Mouse (Mus musculus): ENCODE results near the gene Tmem165. TPM values are rescaled to one million over a fixed set of nuclear protein-coding genes. Genes with fewer than 3 reads are reported as not detected.

Tmem165 gene
- polyA plus RNA-seq, 1 experiment from 2014 or later: 107 TPM

DNA sequence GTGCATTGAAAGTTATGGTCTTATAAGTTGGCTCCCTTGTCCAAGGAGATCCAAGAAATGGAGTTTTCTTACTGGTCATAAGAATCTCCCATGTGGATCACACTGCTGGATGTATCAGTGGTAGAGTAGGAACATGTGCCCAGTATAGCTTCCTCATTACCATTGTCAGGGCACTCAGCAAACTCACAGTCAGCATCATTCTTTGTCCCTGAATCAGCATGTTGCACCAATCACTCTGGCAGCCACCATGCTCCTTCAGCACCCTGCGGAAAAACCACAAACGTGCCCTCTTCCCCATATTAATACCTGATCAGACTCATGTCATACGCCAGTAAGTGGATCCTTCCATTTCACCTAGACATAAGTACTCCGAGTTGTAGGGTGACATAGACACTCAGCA lies 8.6 kb upstream of the Tmem165 start:
- H3K27me3 ChIP-seq: no peaks in the 10 kb centered on the region
- ATAC-seq (ENCODE audit: insufficient number of reproducible peaks, insufficient read depth, low FRiP score, low TSS enrichment, low read depth): no peak
- no peaks in the 10 kb centered on the region for H3K9me3 ChIP-seq
- H3K9ac ChIP-seq: no peak overlapping the region
- H3K4me2 ChIP-seq: no peak overlapping the region
- H3K4me1 ChIP-seq: peaks cover 11% of the 10 kb centered on the region
- no peak overlapping the region for H3K4me3 ChIP-seq
- WGBS: 88% methylated on average over 4 of the region's 4 CpGs
- H3K36me3 ChIP-seq: no peaks in the 10 kb centered on the region
- no peak overlapping the region for H3K27ac ChIP-seq

DNA sequence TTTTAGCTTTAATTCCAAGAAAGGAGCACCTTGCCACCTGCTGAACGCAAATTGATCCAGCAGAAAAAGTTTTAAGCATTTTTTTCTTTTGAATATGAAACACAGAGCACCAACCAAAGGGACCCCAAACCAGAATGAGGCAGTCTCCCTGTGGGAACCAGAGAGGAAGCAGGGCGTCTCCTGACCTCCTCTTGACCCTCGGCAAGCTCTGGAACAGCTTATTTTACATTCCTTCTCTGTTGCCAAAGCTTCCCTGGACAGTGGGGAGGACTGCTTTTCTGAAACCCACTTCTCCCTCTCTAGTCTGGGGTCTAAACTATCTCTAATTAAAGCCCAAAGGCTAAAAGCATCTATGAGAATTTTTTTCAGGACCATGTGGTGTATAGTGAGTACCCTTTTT lies 7.3 kb upstream of the Tmem165 start:
- Histone ChIP-seq H3K36me3 (no peaks in the 10 kb centered on the region), H3K4me3 (no peak overlapping the region), H3K27me3 (no peaks in the 10 kb centered on the region), H3K4me1 (peaks cover 9% of the 10 kb centered on the region), H3K9ac (no peak overlapping the region), H3K4me2 (no peak overlapping the region), H3K27ac (peak overlapping the region; percentile 28; the same call in 1 of the 2 replicates), H3K9me3 (no peaks in the 10 kb centered on the region)
- no peak for ATAC-seq (ENCODE audit: insufficient number of reproducible peaks, insufficient read depth, low FRiP score, low TSS enrichment, low read depth)
- 35% methylated on average over 3 of the region's 3 CpGs for WGBS

DNA sequence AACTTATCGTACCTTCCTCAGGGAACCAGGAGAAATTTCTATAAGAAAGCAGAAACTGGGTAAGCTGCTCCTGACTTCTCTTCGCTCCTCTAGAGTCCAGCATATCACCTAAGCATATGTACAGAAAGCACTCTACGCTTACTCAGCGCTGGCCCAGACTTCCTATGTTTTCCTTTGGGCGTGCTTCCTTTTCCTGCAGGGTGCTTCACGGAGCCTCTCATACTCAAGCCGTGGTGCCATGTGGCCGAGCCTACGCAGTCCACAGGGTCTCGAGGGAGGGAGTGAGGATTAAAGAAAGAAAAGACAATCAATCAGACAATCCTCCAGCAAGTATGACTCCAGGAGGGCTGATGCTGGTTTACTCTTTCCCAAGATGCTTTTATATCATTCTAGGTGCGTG lies 6.8 kb upstream of the Tmem165 start:
- Histone ChIP-seq H3K4me1 (peaks cover 9% of the 10 kb centered on the region), H3K27ac (peak overlapping the region; percentile 28; the same call in 1 of the 2 replicates), H3K27me3 (no peaks in the 10 kb centered on the region), H3K4me3 (no peak overlapping the region), H3K4me2 (no peak overlapping the region), H3K9ac (no peak overlapping the region), H3K9me3 (no peaks in the 10 kb centered on the region), H3K36me3 (no peaks in the 10 kb centered on the region)
- 62% methylated on average over 11 of the region's 11 CpGs for WGBS
- no peak for ATAC-seq (ENCODE audit: insufficient number of reproducible peaks, insufficient read depth, low FRiP score, low TSS enrichment, low read depth)

GRCm38 (mm10) chr5:76177664-76178063 lies 6.0 kb upstream of the Tmem165 start:
- Histone ChIP-seq H3K27me3 (no peaks in the 10 kb centered on the region), H3K4me1 (peaks cover 14% of the 10 kb centered on the region), H3K9ac (no peak overlapping the region), H3K9me3 (no peaks in the 10 kb centered on the region), H3K27ac (no peak overlapping the region), H3K4me2 (no peak overlapping the region), H3K36me3 (no peaks in the 10 kb centered on the region), H3K4me3 (no peak overlapping the region)
- no peak for ATAC-seq (ENCODE audit: insufficient number of reproducible peaks, insufficient read depth, low FRiP score, low TSS enrichment, low read depth)
- WGBS: 84% methylated on average over 7 of the region's 7 CpGs

DNA sequence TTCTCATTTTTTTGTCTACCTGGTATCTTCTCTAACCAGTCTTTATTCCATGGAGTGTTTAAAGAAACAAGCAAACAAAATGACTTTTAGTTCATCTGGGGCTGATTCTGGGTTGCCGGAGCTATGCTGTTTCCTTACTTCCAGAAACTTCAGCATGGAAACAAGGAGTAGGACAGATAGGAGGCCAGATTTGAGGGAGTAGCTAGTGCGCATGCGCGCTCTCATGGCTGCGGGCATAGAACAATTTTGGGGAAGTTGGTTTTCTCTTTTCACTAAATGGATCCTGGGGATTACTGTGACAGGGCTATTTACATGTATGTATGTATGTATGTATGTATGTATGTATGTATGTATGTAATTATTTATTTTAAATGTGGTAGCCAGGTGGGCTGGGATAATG lies 4.5 kb upstream of the Tmem165 start:
- Histone ChIP-seq H3K4me2 (no peak overlapping the region), H3K9ac (no peak overlapping the region), H3K4me1 (peaks cover 22% of the 10 kb centered on the region), H3K36me3 (no peaks in the 10 kb centered on the region), H3K27ac (no peak overlapping the region), H3K9me3 (no peaks in the 10 kb centered on the region), H3K27me3 (no peaks in the 10 kb centered on the region), H3K4me3 (no peak overlapping the region)
- WGBS: 95% methylated on average over 5 of the region's 5 CpGs
- ATAC-seq (ENCODE audit: insufficient number of reproducible peaks, insufficient read depth, low FRiP score, low TSS enrichment, low read depth): no peak

DNA sequence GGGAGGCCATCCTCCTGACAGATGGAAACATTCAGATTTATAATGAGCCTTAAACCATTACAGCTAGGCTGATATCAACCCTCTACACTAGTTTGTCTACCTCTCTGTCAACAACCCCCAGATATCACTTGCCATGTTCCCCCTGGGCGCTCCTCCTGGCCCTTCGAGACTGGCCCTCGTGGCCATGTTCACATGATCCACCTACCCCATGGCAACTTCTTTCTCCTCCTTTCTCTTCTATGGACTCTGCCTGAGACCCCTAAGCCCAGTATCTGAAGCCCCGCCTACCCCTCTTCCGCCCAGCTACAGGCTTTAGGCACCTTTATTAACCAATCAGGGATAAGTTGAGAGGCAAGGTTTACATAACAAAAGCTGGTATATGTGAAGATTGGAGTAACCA lies 3.9 kb upstream of the Tmem165 start:
- Histone ChIP-seq H3K27me3 (no peaks in the 10 kb centered on the region), H3K36me3 (no peaks in the 10 kb centered on the region), H3K9me3 (no peaks in the 10 kb centered on the region), H3K9ac (no peak overlapping the region), H3K4me1 (peaks cover 22% of the 10 kb centered on the region), H3K27ac (no peak overlapping the region), H3K4me3 (no peak overlapping the region), H3K4me2 (no peak overlapping the region)
- 83% methylated on average over 5 of the region's 5 CpGs for WGBS
- ATAC-seq (ENCODE audit: insufficient number of reproducible peaks, insufficient read depth, low FRiP score, low TSS enrichment, low read depth): no peak

GRCm38 (mm10) chr5:76182326-76182725 lies 1.4 kb upstream of the Tmem165 start:
- Histone ChIP-seq H3K27ac (peak overlapping the region; percentile 39; the same call in 1 of the 2 replicates), H3K9ac (no peak overlapping the region), H3K4me1 (peaks cover 29% of the 10 kb centered on the region), H3K4me2 (0 out of 2 replicates have a peak overlapping the region, but pooled peaks have one; percentile 0), H3K36me3 (peaks cover 10% of the 10 kb centered on the region; the same call in 1 of the 2 replicates), H3K9me3 (no peaks in the 10 kb centered on the region), H3K27me3 (no peaks in the 10 kb centered on the region), H3K4me3 (no peak overlapping the region)
- ATAC-seq (ENCODE audit: insufficient number of reproducible peaks, insufficient read depth, low FRiP score, low TSS enrichment, low read depth): no peak
- 29% methylated on average over 3 of the region's 3 CpGs for WGBS

- Histone ChIP-seq H3K9me3 (no peaks in the 10 kb centered on the region), H3K27ac (peak overlapping the region; percentile 98), H3K4me2 (peak overlapping the region; percentile 78), H3K27me3 (no peaks in the 10 kb centered on the region), H3K4me1 (peaks cover 36% of the 10 kb centered on the region), H3K36me3 (peaks cover 17% of the 10 kb centered on the region), H3K9ac (peak overlapping the region; percentile 96), H3K4me3 (peak overlapping the region; percentile 94)
- WGBS: 30% methylated on average over 17 of the region's 17 CpGs
- no peak for ATAC-seq (ENCODE audit: insufficient number of reproducible peaks, insufficient read depth, low FRiP score, low TSS enrichment, low read depth)
These were observed 484 bp upstream of the Tmem165 start for GRCm38 (mm10) chr5:76183043-76183749.

GRCm38 (mm10) chr5:76184286-76185080 lies 803 bp downstream of the Tmem165 start:
- H3K4me1 ChIP-seq: peaks cover 39% of the 10 kb centered on the region
- no peaks in the 10 kb centered on the region for H3K9me3 ChIP-seq
- H3K9ac ChIP-seq: peak overlapping the region; percentile 96
- H3K4me2 ChIP-seq: peak overlapping the region; percentile 78
- H3K36me3 ChIP-seq: peaks cover 17% of the 10 kb centered on the region
- H3K27ac ChIP-seq: peak overlapping the region; percentile 98
- ATAC-seq (ENCODE audit: insufficient number of reproducible peaks, insufficient read depth, low FRiP score, low TSS enrichment, low read depth): peak; percentile 83
- H3K27me3 ChIP-seq: no peaks in the 10 kb centered on the region
- H3K4me3 ChIP-seq: peak overlapping the region; percentile 94
- WGBS: 5% methylated on average over 25 of the region's 38 CpGs

DNA sequence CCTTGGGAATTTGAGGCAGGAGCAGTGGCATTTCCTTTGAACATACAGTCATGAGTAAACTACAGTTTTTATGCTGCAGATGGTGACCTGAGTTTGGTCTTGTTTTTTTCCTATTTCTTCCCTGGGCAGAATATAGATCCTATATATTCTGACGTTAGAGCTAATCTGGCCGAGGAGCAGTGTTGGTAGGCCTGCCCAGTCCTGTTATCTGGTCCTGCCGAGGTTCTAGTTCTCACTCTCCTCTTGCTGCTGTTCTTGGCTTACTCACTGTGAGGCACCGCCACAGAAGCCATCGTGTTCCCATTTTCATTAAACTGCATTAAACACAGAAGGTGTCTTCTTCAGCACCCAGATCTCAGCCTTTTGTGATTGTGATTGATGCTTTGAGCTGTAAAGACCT lies 4.2 kb downstream of the Tmem165 start:
- peaks cover 43% of the 10 kb centered on the region for H3K4me1 ChIP-seq
- no peak overlapping the region for H3K9ac ChIP-seq
- no peak overlapping the region for H3K27ac ChIP-seq
- no peak overlapping the region for H3K4me3 ChIP-seq
- no peak for ATAC-seq (ENCODE audit: insufficient number of reproducible peaks, insufficient read depth, low FRiP score, low TSS enrichment, low read depth)
- no peaks in the 10 kb centered on the region for H3K9me3 ChIP-seq
- no peaks in the 10 kb centered on the region for H3K27me3 ChIP-seq
- peaks cover 36% of the 10 kb centered on the region for H3K36me3 ChIP-seq
- 90% methylated on average over 5 of the region's 5 CpGs for WGBS
- no peak overlapping the region for H3K4me2 ChIP-seq

DNA sequence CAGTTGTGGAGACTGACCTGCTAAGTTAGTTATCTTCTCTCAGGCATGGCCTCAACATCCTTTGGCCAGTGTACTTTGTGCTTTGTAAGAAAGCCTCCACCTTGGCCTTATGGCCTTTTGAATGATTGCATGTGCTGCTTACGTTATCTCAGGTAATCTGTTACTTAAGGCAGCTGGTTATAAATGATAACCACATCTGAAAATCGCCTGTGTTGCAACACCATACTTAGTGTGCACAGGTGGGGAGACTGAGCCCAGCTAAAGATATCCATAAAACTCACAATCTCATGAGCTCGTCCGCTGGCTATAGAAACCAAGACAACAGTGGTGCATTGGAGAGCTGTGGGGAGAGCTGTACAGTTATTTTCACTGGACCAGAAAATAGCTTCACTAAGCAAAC lies 6.9 kb downstream of the Tmem165 start:
- WGBS: 86% methylated on average over 4 of the region's 4 CpGs
- Histone ChIP-seq H3K4me1 (peaks cover 30% of the 10 kb centered on the region), H3K27me3 (no peaks in the 10 kb centered on the region), H3K36me3 (peaks cover 41% of the 10 kb centered on the region), H3K9me3 (no peaks in the 10 kb centered on the region), H3K27ac (no peak overlapping the region), H3K4me2 (no peak overlapping the region), H3K9ac (no peak overlapping the region), H3K4me3 (no peak overlapping the region)
- no peak for ATAC-seq (ENCODE audit: insufficient number of reproducible peaks, insufficient read depth, low FRiP score, low TSS enrichment, low read depth)

GRCm38 (mm10) chr5:76193075-76193474 lies 9.4 kb downstream of the Tmem165 start:
- no peaks in the 10 kb centered on the region for H3K9me3 ChIP-seq
- no peak overlapping the region for H3K4me3 ChIP-seq
- no peak overlapping the region for H3K27ac ChIP-seq
- no peak for ATAC-seq (ENCODE audit: insufficient number of reproducible peaks, insufficient read depth, low FRiP score, low TSS enrichment, low read depth)
- peaks cover 15% of the 10 kb centered on the region for H3K4me1 ChIP-seq
- peaks cover 37% of the 10 kb centered on the region for H3K36me3 ChIP-seq
- no peak overlapping the region for H3K9ac ChIP-seq
- no peak overlapping the region for H3K4me2 ChIP-seq
- no peaks in the 10 kb centered on the region for H3K27me3 ChIP-seq
